Mouse (Mus musculus): ENCODE results near the gene Faap100. TPM values are rescaled to one million over a fixed set of nuclear protein-coding genes. Genes with fewer than 3 reads are reported as not detected.

Gene Faap100
- polyA plus RNA-seq, 1 experiment from 2014 or later, result 43.7 TPM

- Histone ChIP-seq H3K4me3 (no peak overlapping the region), H3K9ac (peak overlapping the region; percentile 46; the same call in 1 of the 2 replicates), H3K4me1 (peaks cover 27% of the 10 kb centered on the region), H3K9me3 (no peaks in the 10 kb centered on the region), H3K4me2 (no peak overlapping the region; the same call in 1 of the 2 replicates), H3K36me3 (peaks cover 81% of the 10 kb centered on the region), H3K27ac (peak overlapping the region; percentile 22; the same call in 1 of the 2 replicates), H3K27me3 (no peaks in the 10 kb centered on the region)
- 91% methylated on average over 23 of the region's 23 CpGs for WGBS
- no peak for ATAC-seq (ENCODE audit: insufficient number of reproducible peaks, insufficient read depth, low FRiP score, low TSS enrichment, low read depth)
These were observed 4.6 kb downstream of the Faap100 start for GRCm38 (mm10) chr11:120373820-120374586.

- Histone ChIP-seq H3K27ac (no peak overlapping the region), H3K27me3 (no peaks in the 10 kb centered on the region), H3K4me1 (peaks cover 22% of the 10 kb centered on the region), H3K4me3 (no peak overlapping the region), H3K9ac (no peak overlapping the region), H3K9me3 (no peaks in the 10 kb centered on the region), H3K36me3 (peaks cover 88% of the 10 kb centered on the region), H3K4me2 (no peak overlapping the region)
- ATAC-seq (ENCODE audit: insufficient number of reproducible peaks, insufficient read depth, low FRiP score, low TSS enrichment, low read depth), result no peak
- 70% methylated on average over 13 of the region's 13 CpGs for WGBS
These were observed 5.5 kb downstream of the Faap100 start for GRCm38 (mm10) chr11:120373025-120373424.

DNA sequence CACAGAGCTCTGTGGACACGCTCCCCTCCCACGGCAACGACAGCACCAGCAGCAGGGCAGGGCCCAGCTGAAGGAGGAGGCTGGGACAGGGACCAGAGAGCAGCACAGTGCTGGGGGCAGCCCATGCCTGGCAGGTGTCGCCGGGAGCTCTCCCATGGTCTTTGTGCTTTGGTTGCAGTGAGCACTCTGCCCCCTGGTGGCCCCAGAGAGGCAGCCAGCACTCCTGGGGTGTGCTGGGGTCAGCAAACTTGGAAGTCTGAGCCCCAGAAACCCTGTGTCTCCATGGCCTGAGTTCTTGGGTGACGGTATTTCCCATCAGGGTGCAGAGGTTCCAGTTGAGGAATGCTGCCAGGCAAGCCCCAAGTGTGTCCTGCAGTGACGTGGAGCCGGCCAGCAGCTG, 8.9 kb downstream of the Faap100 start:
- Histone ChIP-seq H3K27me3 (no peaks in the 10 kb centered on the region), H3K4me1 (peaks cover 16% of the 10 kb centered on the region), H3K27ac (0 out of 2 replicates have a peak overlapping the region, but pooled peaks have one; percentile 22), H3K36me3 (peaks cover 61% of the 10 kb centered on the region), H3K9ac (no peak overlapping the region), H3K4me3 (no peak overlapping the region), H3K9me3 (no peaks in the 10 kb centered on the region), H3K4me2 (no peak overlapping the region)
- no peak for ATAC-seq (ENCODE audit: insufficient number of reproducible peaks, insufficient read depth, low FRiP score, low TSS enrichment, low read depth)
- WGBS, result 37% methylated on average over 8 of the region's 8 CpGs

DNA sequence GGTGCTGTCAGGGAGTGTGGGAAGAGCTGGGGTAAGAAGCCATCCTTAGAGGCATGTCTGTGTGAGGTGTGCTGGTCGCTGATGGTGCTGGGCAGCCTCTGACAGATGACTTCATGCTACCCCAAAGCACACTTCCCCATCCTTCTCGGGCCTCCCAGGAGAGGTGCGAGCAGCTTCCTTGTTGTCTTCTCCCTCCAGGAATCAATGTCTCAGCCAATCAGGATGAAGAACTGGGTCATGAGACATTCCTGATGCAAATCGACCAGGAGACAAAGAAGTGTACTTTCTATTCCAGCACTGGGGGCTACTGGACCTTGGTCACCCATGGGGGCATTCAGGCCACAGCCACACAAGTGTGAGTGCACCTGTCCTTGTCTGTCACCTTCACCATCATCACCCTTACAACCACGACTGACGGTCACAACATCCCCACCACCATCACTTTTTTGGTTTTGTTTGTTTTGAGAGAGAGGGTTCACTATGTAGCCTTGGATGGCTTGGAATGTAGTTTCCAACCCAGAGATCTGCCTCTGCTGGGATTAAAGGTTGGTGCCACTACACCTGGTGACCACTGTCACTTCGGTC, 12.0 kb downstream of the Faap100 start:
- Histone ChIP-seq H3K9me3 (no peaks in the 10 kb centered on the region), H3K9ac (no peak overlapping the region), H3K4me1 (peaks cover 17% of the 10 kb centered on the region), H3K36me3 (peaks cover 30% of the 10 kb centered on the region), H3K27ac (no peak overlapping the region), H3K4me2 (no peak overlapping the region), H3K27me3 (no peaks in the 10 kb centered on the region), H3K4me3 (no peak overlapping the region)
- ATAC-seq (ENCODE audit: insufficient number of reproducible peaks, insufficient read depth, low FRiP score, low TSS enrichment, low read depth), result no peak
- whole genome bisulfite sequencing, result 33% methylated on average over 7 of the region's 7 CpGs

- Histone ChIP-seq H3K4me3 (no peak overlapping the region), H3K9me3 (no peaks in the 10 kb centered on the region), H3K4me2 (no peak overlapping the region), H3K27me3 (no peaks in the 10 kb centered on the region), H3K36me3 (no peaks in the 10 kb centered on the region), H3K9ac (no peak overlapping the region), H3K27ac (no peak overlapping the region), H3K4me1 (peaks cover 36% of the 10 kb centered on the region)
- no peak for ATAC-seq (ENCODE audit: insufficient number of reproducible peaks, insufficient read depth, low FRiP score, low TSS enrichment, low read depth)
- WGBS, result 78% methylated on average over 6 of the region's 6 CpGs
These were observed 15.7 kb downstream of the Faap100 start for GRCm38 (mm10) chr11:120362891-120363290.

DNA sequence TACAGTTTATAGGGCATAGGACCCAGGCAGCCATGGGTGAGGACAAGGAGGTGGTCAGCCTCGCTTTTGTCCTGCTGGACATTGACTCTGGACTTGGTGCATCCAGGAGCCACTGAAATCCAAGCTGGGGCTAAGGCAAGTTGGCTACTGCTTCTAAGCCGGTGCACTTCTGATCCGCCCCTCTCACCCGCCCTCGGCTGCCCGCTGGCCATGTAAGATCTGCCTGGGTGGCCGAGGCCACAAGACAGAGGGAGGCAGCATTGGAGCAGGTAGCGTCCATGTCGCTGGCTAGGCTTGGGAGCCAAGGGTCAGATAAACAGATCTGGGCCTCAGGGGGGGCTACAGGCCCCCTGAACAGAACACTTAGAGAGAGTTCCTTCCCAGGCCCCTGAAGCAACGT, 17.3 kb downstream of the Faap100 start, which contains the start of gene Fscn2:
Gene Fscn2, plus strand, starts transcription at position 240 of the 400 bp plus-strand sequence.
- H3K27ac ChIP-seq, result no peak within 1 kb of the TSS; the same call in 1 of the 2 replicates
- ATAC-seq (ENCODE audit: insufficient number of reproducible peaks, insufficient read depth, low FRiP score, low TSS enrichment, low read depth), result no peak
- H3K4me2 ChIP-seq, result no peak within 1 kb of the TSS
- H3K9ac ChIP-seq, result 0 out of 2 replicates have a peak within 1 kb of the TSS, but pooled peaks have one; percentile 32
- peaks cover 41% of the 10 kb centered on the region for H3K4me1 ChIP-seq
- no peaks in the 10 kb centered on the region for H3K27me3 ChIP-seq
- 73% methylated on average over 10 of the region's 10 CpGs for WGBS
- H3K9me3 ChIP-seq, result no peaks in the 10 kb centered on the region
- no peak within 1 kb of the TSS for H3K4me3 ChIP-seq
- no peaks in the 10 kb centered on the region for H3K36me3 ChIP-seq

DNA sequence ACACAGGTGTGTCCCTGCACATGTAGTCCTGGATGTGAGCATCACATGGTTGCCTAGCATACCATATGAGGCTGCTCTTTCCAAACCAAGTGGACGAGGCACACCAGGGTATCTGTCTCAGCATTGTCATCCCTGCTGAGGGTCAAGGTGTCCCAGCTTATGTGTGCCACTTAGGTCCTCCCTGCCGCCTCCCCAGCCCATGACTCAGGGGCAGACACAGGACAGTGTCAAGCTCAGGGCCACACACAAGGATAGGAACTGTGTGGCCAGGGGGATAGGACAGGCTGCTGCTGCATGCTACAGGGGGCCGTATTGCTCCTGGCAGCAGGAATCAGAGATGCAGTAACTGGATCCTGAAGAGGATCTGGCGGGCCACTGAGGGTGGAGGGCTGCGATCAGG, 17.8 kb downstream of the Faap100 start:
- Histone ChIP-seq H3K36me3 (no peaks in the 10 kb centered on the region), H3K4me1 (peaks cover 37% of the 10 kb centered on the region), H3K27me3 (no peaks in the 10 kb centered on the region), H3K27ac (no peak overlapping the region; the same call in 1 of the 2 replicates), H3K4me2 (no peak overlapping the region), H3K9me3 (no peaks in the 10 kb centered on the region), H3K4me3 (no peak overlapping the region), H3K9ac (no peak overlapping the region)
- WGBS, result 50% methylated on average over 5 of the region's 5 CpGs
- no peak for ATAC-seq (ENCODE audit: insufficient number of reproducible peaks, insufficient read depth, low FRiP score, low TSS enrichment, low read depth)

- Histone ChIP-seq H3K4me1 (peaks cover 43% of the 10 kb centered on the region), H3K27ac (no peak overlapping the region), H3K9ac (no peak overlapping the region), H3K4me2 (no peak overlapping the region), H3K9me3 (no peaks in the 10 kb centered on the region), H3K27me3 (no peaks in the 10 kb centered on the region), H3K4me3 (no peak overlapping the region), H3K36me3 (no peaks in the 10 kb centered on the region)
- WGBS, result 46% methylated on average over 8 of the region's 8 CpGs
- no peak for ATAC-seq (ENCODE audit: insufficient number of reproducible peaks, insufficient read depth, low FRiP score, low TSS enrichment, low read depth)
These were observed 18.5 kb downstream of the Faap100 start for GRCm38 (mm10) chr11:120360062-120360461.

- no peak overlapping the region for H3K9ac ChIP-seq
- H3K36me3 ChIP-seq, result no peaks in the 10 kb centered on the region
- WGBS, result 86% methylated on average over 6 of the region's 6 CpGs
- no peak overlapping the region for H3K4me3 ChIP-seq
- H3K4me2 ChIP-seq, result no peak overlapping the region
- no peak for ATAC-seq (ENCODE audit: insufficient number of reproducible peaks, insufficient read depth, low FRiP score, low TSS enrichment, low read depth)
- peaks cover 46% of the 10 kb centered on the region for H3K4me1 ChIP-seq
- H3K9me3 ChIP-seq, result no peaks in the 10 kb centered on the region
- H3K27me3 ChIP-seq, result no peaks in the 10 kb centered on the region
- H3K27ac ChIP-seq, result peak overlapping the region; percentile 89
These were observed 19.2 kb downstream of the Faap100 start for GRCm38 (mm10) chr11:120359391-120359790.

- Histone ChIP-seq H3K9ac (peak overlapping the region; percentile 27; the same call in 1 of the 2 replicates), H3K4me1 (peaks cover 56% of the 10 kb centered on the region), H3K27ac (peak overlapping the region; percentile 89), H3K36me3 (no peaks in the 10 kb centered on the region), H3K4me2 (peak overlapping the region; percentile 37), H3K9me3 (no peaks in the 10 kb centered on the region), H3K27me3 (no peaks in the 10 kb centered on the region), H3K4me3 (0 out of 2 replicates have a peak overlapping the region, but pooled peaks have one; percentile 11)
- 9% methylated on average over 10 of the region's 10 CpGs for WGBS
- ATAC-seq (ENCODE audit: insufficient number of reproducible peaks, insufficient read depth, low FRiP score, low TSS enrichment, low read depth), result peak; percentile 67
These were observed 20.7 kb downstream of the Faap100 start for GRCm38 (mm10) chr11:120357791-120358401.

DNA sequence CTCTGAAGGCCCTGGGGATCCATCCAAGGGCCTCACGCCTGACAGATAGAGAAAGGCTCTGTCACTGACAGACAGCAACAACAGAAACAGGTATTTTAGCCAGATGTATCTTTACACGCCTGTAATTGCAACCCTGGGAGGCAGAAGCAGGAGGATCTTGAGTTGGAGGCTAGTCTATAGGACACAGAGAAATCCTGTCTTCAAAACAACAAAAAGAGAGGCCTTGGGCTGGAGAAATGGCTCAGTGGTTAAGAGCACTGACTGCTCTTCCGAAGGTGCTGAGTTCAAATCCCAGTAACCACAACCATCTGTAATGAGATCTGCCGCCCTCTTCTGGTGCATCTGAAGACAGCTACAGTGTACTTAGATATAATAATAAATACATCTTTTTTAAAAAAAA, 21.7 kb downstream of the Faap100 start:
- Histone ChIP-seq H3K9me3 (no peaks in the 10 kb centered on the region), H3K4me2 (no peak overlapping the region), H3K27me3 (no peaks in the 10 kb centered on the region), H3K36me3 (no peaks in the 10 kb centered on the region), H3K9ac (no peak overlapping the region), H3K4me1 (peaks cover 62% of the 10 kb centered on the region), H3K4me3 (no peak overlapping the region), H3K27ac (peak overlapping the region; percentile 89)
- WGBS, result 94% methylated on average over 4 of the region's 4 CpGs
- no peak for ATAC-seq (ENCODE audit: insufficient number of reproducible peaks, insufficient read depth, low FRiP score, low TSS enrichment, low read depth)
